Mouse (Mus musculus): ENCODE data around the gene Zfp873. TPM values are rescaled to one million over a fixed set of nuclear protein-coding genes. Genes with fewer than 3 reads are reported as not detected.
"Not testable (repeated sequence)": the region's sequence is repeated elsewhere in the genome, so short reads cannot be mapped to it uniquely, and the experiment has no call there.

Gene Zfp873
- total RNA-seq (2021) = 6.9 and 8.0 TPM in 2 replicates
- long read RNA-seq, experiment 1, partial matches to known transcripts = 0 of 10 reads
- long read RNA-seq, experiment 1, other reads (novel, unspliced or antisense) = 5 of 10 reads
- long read RNA-seq, experiment 2, partial matches to known transcripts = 0 of 3 reads
- long read RNA-seq, experiment 2, other reads (novel, unspliced or antisense) = 3 of 3 reads

- peak; percentile 97 for DNase-seq
Observed at GRCm38 (mm10) chr10:82047597-82048459, at the start of gene Zfp873. TSS of gene Zfp873 (plus strand) at chr10:82048123.

- DNase-seq = not testable (repeated sequence)
Observed at GRCm38 (mm10) chr10:82003209-82003608, 44.7 kb upstream of the Zfp873 start.

GRCm38 (mm10) chr10:82004822-82005221 is 43.1 kb upstream of the Zfp873 start:
- DNase-seq = peak; percentile 28

- no peak for DNase-seq
Observed at GRCm38 (mm10) chr10:82042191-82042590, 5.7 kb upstream of the Zfp873 start.

GRCm38 (mm10) chr10:82046603-82047002 is 1.3 kb upstream of the Zfp873 start:
- DNase-seq = no peak

GRCm38 (mm10) chr10:82048460-82048804 is 509 bp downstream of the Zfp873 start:
- not testable (repeated sequence) for DNase-seq

GRCm38 (mm10) chr10:82082728-82083621 is 35.1 kb downstream of the Zfp873 start, which contains the start of gene BC024063:
TSS of gene BC024063 (plus strand) at chr10:82083353.
- peak; percentile 74 for DNase-seq

- not testable (repeated sequence) for DNase-seq
Observed at GRCm38 (mm10) chr10:82083622-82083971, 35.7 kb downstream of the Zfp873 start.

Other genes starting within 250 kb of the Zfp873 start
- gene Gm4767, start 235.9 kb upstream of the Zfp873 start, total RNA-seq (2021) = 1.8 and 2.1 TPM in 2 replicates
- gene Gm32687, start 184.2 kb upstream of the Zfp873 start, total RNA-seq (2021) = 1.4 and 2.0 TPM in 2 replicates
- gene Zfp781, start 117.6 kb upstream of the Zfp873 start, total RNA-seq (2021) = 0.85 and 1.7 TPM in 2 replicates
- gene BC024063, start 35.2 kb downstream of the Zfp873 start, total RNA-seq (2021) = 2.9 and 5.3 TPM in 2 replicates
- gene AU041133, start 79.9 kb downstream of the Zfp873 start, total RNA-seq (2021) = 3.7 and 4.1 TPM in 2 replicates
- gene Zfp938, start 193.2 kb downstream of the Zfp873 start, total RNA-seq (2021) = 5.1 and 7.2 TPM in 2 replicates